Mouse (Mus musculus) CD4-positive, CD25-positive, alpha-beta regulatory T cell, adult 4 months (primary cell): ENCODE data around the gene Olfr1360. TPM values are rescaled to one million over a fixed set of nuclear protein-coding genes. Genes with fewer than 3 reads are reported as not detected.

Experiments
- ATAC-seq: one replicate; pipeline ENCODE4 v1.8.0; 2017
- polyA plus RNA-seq, 2 experiments: library from polyadenylated mRNA; unstranded; fragments of 100-300 nt; shearing (Covaris generic); gene quantifications; one replicate each; pipeline ENCODE4 v1.2.1; 2017

Olfr1360 gene
- polyA plus RNA-seq, 2 experiments from 2014 or later: not detected

DNA sequence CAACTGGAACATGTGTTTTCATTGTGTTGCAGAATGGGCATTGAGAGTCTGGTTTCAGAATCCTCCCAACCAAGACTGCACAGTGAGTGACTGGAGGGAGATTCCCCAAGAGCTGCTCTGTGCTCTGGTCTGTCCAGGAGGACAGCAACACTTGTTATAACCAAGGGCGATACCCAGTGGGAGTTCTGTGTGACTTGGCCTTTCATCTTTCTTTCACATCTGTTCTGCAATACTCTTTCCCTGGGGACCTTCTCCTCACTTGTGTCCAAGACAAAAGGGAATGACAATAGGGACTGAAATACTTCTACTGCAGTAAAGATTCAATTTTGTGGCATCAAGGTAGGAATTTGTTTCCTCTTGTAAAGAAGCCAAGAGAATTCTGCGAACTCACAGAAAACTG, 34.8 kb downstream of the Olfr1360 start, which contains the start of gene Olfr11:
TSS of gene Olfr11 (minus strand) at position 101 of the 400 bp plus-strand sequence.
- ATAC-seq: no peak

Other genes with a start within 250 kb of the Olfr1360 start
- gene Pgbd1, start 236.3 kb downstream of the Olfr1360 start, polyA plus RNA-seq: 1 to 10 TPM; 1.3 to 1.7 TPM
- gene Zscan26, start 223.7 kb downstream of the Olfr1360 start, polyA plus RNA-seq: 10 to 100 TPM; 78.3 to 80.7 TPM
- under 1 TPM in 1 of 2 experiments, not detected in 1; 0.36 TPM for gene Nkapl, start 208.9 kb downstream of the Olfr1360 start, polyA plus RNA-seq
- gene Zkscan4, start 198.5 kb downstream of the Olfr1360 start, polyA plus RNA-seq: not detected
- gene Gm10065, start 198.0 kb downstream of the Olfr1360 start, polyA plus RNA-seq: not detected
- under 1 TPM; 0.51 to 0.95 TPM for gene AK157302, start 182.2 kb downstream of the Olfr1360 start, polyA plus RNA-seq
- gene Gm11273, start 176.0 kb downstream of the Olfr1360 start, polyA plus RNA-seq: 10 to 100 TPM in 1 of 2 experiments, not detected in 1; 29.3 TPM
- 1 to 10 TPM; 5.2 to 6.1 TPM for gene Zkscan8, start 146.3 kb downstream of the Olfr1360 start, polyA plus RNA-seq
- gene Olfr1366, start 134.6 kb downstream of the Olfr1360 start, polyA plus RNA-seq: not detected
- under 1 TPM in 1 of 2 experiments, not detected in 1; 0.32 TPM for gene Olfr1535, start 117.5 kb downstream of the Olfr1360 start, polyA plus RNA-seq
- gene Olfr1364, start 95.6 kb downstream of the Olfr1360 start, polyA plus RNA-seq: not detected
- not detected for gene Olfr1362, start 63.4 kb downstream of the Olfr1360 start, polyA plus RNA-seq
- not detected for gene Olfr11, start 34.9 kb downstream of the Olfr1360 start, polyA plus RNA-seq
- gene Olfr1361, start 14.0 kb downstream of the Olfr1360 start, polyA plus RNA-seq: not detected
- gene Olfr1359, start 20.7 kb upstream of the Olfr1360 start, polyA plus RNA-seq: not detected
- not detected for gene Hist1h2bl, start 38.7 kb upstream of the Olfr1360 start, polyA plus RNA-seq
- gene Hist1h2ai, start 39.0 kb upstream of the Olfr1360 start, polyA plus RNA-seq: 10 to 100 TPM in 1 of 2 experiments, not detected in 1; 41.5 TPM
- gene Hist1h3h, start 40.3 kb upstream of the Olfr1360 start, polyA plus RNA-seq: 1 to 10 TPM; 2.1 to 2.5 TPM
- 1 to 10 TPM; 1.8 to 2.5 TPM for gene Hist1h2bm, start 44.6 kb upstream of the Olfr1360 start, polyA plus RNA-seq
- not detected for gene Hist1h4j, start 57.7 kb upstream of the Olfr1360 start, polyA plus RNA-seq
- gene Hist1h4k, start 73.1 kb upstream of the Olfr1360 start, polyA plus RNA-seq: 10 to 100 TPM in 1 of 2 experiments, 1 to 10 TPM in 1; 8.2 to 16.8 TPM
- gene Hist1h2ak, start 76.4 kb upstream of the Olfr1360 start, polyA plus RNA-seq: 1 to 10 TPM in 1 of 2 experiments, not detected in 1; 2.1 TPM
- gene Hist1h2bn, start 76.7 kb upstream of the Olfr1360 start, polyA plus RNA-seq: 1 to 10 TPM in 1 of 2 experiments, not detected in 1; 5.6 TPM
- gene Hist1h1b, start 103.2 kb upstream of the Olfr1360 start, polyA plus RNA-seq: 1 to 10 TPM; 3.6 to 5.1 TPM
- gene Hist1h3i, start 106.0 kb upstream of the Olfr1360 start, polyA plus RNA-seq: not detected
- gene Hist1h2an, start 109.8 kb upstream of the Olfr1360 start, polyA plus RNA-seq: 1 to 10 TPM in 1 of 2 experiments, not detected in 1; 8.0 TPM
- not detected for gene Hist1h2bp, start 110.1 kb upstream of the Olfr1360 start, polyA plus RNA-seq
- gene Hist1h2bq, start 132.8 kb upstream of the Olfr1360 start, polyA plus RNA-seq: 1 to 10 TPM; 4.9 to 6.4 TPM
- gene Hist1h2ao, start 133.1 kb upstream of the Olfr1360 start, polyA plus RNA-seq: not detected
- gene Hist1h4m, start 134.3 kb upstream of the Olfr1360 start, polyA plus RNA-seq: 10 to 100 TPM in 1 of 2 experiments, not detected in 1; 21.4 TPM
- gene Hist1h4n, start 154.8 kb upstream of the Olfr1360 start, polyA plus RNA-seq: 10 to 100 TPM in 1 of 2 experiments, not detected in 1; 12.8 TPM
- gene Hist1h2ap, start 156.1 kb upstream of the Olfr1360 start, polyA plus RNA-seq: 100 to 1,000 TPM in 1 of 2 experiments, 10 to 100 TPM in 1; 94.5 to 115 TPM
- gene Hist1h2br, start 156.3 kb upstream of the Olfr1360 start, polyA plus RNA-seq: 1 to 10 TPM; 4.7 to 6.5 TPM